Mouse (Mus musculus): Measurements from ENCODE around the gene Wiz.

Wiz gene

DNA sequence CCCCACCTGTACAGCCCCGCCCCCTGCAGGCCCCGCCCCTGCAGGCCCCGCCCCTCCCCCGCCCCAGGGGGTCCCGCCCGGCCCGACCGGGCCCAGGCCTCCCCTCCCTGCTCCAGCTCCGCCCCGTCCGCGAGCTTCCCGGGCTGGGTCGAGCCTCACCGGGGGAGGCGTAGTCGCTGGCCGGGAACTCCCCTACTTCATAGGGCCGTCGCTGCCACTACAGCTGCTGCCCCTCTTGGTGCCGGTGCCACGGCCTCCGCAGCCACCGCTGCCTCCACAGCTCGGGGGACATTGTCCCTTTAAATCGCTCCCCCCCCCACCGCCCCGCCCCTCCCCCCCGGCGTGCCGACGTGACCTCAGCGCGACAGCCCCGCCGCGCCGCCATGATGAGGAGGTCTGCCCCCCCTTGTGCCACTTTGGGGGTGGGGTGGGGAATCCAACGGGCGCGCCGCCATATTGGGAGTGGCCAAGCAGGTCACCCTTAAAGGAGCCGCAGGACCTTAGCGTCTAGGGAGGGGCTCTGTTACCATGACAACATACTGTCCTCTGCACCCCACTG lies at the start of gene Wiz:
TSS of gene Wiz (minus strand) at position 339 of the 559 bp plus-strand sequence.
- peak; percentile 78 for ATAC-seq (ENCODE audit: low TSS enrichment)

DNA sequence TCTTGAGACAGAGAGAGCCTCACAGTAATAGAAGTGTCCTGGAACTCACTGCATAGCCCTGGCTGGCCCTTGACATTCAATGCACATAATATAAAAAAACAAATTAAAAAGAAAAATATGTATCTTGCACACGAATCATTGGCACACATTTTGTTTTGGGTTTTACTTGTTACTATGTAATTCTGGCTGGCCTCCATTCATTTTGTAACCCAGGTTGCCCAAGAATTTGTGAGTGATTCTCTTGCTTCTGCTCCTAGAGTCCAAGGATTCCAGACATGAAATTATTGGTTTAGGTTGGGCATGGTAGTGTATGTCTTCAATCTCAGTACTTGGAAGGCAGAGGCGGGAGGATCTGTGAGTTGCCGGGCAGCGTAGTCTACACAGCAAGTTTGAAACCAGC lies 47.9 kb upstream of the Wiz start:
- no peak for ATAC-seq (ENCODE audit: low TSS enrichment)

DNA sequence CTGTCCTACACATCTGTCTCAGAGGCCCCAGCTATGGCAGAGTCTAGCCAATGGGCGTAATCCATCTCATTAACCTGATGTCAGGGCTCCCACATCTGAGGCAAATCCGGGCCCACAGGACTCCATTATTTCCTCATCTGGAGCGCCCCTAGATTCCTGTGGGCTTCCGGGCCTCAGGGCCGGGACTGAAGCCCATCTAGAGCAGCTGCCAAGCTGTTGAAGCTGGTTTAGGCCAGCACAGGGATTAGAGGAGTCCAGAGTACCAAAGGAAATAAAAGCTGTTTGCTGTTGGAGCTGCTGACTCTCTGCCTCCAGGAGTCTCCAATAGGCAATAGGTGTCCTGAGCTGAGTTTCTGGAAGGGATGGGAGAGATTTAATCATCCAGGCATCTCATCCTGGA lies 45.9 kb upstream of the Wiz start:
- ATAC-seq (ENCODE audit: low TSS enrichment), result no peak

DNA sequence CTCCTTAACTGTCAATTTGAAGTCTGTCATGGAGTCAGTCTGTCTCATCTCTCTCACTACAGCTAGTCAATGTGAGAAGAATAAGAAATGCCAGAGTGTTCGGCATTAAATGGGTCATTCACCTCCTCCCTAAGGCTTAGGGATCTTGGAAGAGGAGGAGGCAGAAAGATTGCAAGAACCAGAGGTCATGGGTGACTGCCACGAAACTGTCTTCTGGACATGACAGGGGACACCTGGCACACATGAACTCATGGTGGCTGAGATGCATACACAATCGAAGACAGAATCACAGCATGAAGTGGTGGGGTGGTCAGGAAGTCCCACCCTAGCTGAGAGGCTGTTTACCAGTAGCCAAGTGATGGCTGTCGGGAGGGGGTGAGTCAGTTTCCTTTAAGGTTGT lies 45.1 kb upstream of the Wiz start:
- ATAC-seq (ENCODE audit: low TSS enrichment), result no peak

DNA sequence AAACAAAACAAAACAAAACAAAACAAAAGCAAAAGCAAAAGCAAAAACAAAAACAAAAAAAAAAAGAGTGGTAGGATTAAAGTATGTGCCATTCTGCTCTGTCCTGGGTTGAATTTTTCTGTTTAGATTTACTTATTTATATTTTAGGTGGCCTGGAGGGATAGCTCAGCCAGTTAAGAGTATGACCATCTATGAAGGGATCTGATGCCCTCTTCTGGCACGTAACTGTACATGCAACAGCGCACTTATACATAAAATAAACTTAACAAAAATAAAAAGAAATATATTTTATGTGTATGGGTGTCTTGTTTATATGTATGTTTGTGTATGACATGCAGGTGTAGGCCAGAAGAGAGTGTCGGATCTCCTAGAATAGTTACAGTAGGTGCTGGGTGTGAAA lies 42.7 kb upstream of the Wiz start:
- ATAC-seq (ENCODE audit: low TSS enrichment), result no peak

DNA sequence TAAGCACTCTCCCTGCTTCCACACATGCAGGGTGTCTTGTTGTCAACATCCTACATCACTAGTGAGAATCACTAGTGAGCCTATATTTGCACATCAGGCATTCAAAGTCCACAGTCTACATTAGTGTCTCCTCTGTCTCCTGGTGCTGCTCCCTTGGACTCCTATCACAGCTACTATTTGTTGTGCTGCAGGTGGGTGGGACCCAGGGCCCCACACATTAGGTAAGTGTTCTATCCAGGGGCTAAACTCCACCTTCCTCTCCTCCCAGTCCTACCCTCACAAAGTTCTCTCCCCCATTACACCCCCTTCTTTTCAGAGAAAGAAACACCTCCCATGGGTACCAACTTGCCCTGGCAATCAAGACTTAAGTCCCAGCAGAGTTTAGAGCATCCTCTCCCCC lies 37.4 kb upstream of the Wiz start:
- no peak for ATAC-seq (ENCODE audit: low TSS enrichment)

- no peak for ATAC-seq (ENCODE audit: low TSS enrichment)
Observed at GRCm38 (mm10) chr17:32424034-32424433, 34.8 kb upstream of the Wiz start, which contains the start of gene Pglyrp2. TSS of gene Pglyrp2 (minus strand) at chr17:32424167.

GRCm38 (mm10) chr17:32420781-32421180 lies 31.5 kb upstream of the Wiz start:
- no peak for ATAC-seq (ENCODE audit: low TSS enrichment)

DNA sequence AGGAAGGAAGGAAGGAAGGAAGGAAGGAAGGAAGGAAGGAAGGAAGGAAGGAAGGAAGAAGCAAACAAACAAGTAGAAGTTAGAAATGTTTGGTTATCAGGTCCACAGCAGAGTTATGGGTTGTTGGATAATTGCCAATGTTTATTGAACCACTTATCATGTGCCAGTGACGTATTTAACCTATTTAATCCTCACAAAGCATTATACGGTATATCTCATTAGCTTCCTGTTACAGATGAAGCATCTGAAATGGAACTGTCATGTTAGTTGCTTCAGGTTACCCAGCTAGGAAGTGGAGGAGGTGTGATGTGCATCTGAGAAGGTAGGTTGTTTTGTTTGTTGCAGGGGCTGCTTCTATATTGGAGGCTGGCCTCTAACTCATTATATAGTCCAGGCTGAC lies 30.8 kb upstream of the Wiz start:
- ATAC-seq (ENCODE audit: low TSS enrichment), result no peak

GRCm38 (mm10) chr17:32416771-32417170 lies 27.5 kb upstream of the Wiz start:
- no peak for ATAC-seq (ENCODE audit: low TSS enrichment)

GRCm38 (mm10) chr17:32415417-32416020 lies 26.3 kb upstream of the Wiz start:
- ATAC-seq (ENCODE audit: low TSS enrichment), result no peak

DNA sequence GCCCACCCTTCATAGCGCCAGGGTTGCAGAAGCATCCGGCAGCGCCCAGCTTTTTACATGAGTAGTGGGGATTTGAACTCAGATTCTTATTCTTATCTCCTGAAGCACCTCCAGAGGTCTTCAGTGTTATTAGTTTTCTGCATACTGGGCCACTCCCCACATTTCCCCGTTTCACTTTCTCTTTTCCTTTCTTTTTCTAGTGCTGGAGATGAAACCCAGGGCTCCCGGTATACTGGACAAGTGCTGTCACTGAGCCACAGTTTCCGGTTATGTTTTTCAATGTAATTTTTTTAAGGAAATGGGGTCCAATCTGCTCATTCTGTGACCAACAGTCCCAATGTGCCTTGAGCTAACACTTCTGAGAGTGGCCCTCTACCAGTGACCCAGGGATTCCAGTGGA lies 22.7 kb upstream of the Wiz start:
- ATAC-seq (ENCODE audit: low TSS enrichment), result no peak

- no peak for ATAC-seq (ENCODE audit: low TSS enrichment)
Observed at GRCm38 (mm10) chr17:32403417-32403816, 14.2 kb upstream of the Wiz start, which contains the start of gene Rasal3. TSS of gene Rasal3 (minus strand) at chr17:32403583.

DNA sequence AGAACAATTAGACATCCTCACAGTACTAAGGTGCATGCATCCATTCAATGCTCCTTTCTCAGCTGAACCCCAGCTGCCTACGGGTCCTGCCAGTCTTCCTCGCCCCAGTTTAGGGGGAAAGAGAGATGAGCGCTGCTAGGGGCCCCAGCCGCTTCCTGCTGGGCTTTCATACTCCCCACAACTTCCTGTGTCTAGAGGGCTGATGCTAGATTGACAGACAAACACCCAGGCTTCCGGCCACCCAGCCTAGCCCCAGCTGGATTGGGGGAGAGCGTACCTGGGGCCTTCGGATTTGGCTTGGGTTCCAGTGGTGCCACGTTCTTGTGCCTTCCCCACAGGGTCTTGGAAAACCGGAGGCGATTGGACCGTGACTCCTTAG lies 13.5 kb upstream of the Wiz start:
- no peak for ATAC-seq (ENCODE audit: low TSS enrichment)

DNA sequence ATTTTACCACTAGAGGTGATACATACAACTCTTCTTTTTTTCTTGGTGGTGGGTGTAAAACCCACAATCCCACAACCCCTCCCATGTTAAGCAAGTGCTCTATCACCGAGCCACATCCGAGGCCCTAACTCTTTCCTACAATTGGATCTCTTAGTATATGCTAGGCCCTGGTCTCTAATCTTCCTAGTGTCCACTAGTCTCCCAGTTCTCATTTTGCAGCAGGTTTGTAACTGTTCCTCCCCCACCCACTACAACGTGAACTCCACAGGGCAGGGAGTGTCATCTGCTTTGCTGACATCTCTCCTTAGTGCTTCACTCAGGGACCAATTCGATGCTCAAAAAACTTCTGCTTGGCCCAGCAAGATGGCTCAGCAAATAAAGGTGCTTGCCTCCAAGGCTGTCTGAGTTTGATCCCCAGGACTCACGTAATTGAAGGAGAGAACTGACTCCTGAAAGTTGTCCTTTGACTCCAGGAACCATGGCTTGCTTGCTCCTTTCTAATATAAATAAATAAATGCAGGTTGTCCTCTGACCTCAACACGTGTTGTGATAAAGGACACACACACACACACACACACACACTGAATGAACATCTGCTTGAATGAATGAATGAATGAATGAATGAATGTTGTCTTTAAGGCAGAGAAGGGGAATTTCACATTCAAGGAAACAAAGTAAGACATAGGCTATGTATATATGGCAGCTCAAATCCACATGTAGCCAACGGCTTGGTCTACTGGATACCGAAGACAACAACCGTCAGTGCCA lies 13.0 kb upstream of the Wiz start:
- no peak for ATAC-seq (ENCODE audit: low TSS enrichment)

- ATAC-seq (ENCODE audit: low TSS enrichment), result no peak
Observed at GRCm38 (mm10) chr17:32396266-32396665, 7.0 kb upstream of the Wiz start.

DNA sequence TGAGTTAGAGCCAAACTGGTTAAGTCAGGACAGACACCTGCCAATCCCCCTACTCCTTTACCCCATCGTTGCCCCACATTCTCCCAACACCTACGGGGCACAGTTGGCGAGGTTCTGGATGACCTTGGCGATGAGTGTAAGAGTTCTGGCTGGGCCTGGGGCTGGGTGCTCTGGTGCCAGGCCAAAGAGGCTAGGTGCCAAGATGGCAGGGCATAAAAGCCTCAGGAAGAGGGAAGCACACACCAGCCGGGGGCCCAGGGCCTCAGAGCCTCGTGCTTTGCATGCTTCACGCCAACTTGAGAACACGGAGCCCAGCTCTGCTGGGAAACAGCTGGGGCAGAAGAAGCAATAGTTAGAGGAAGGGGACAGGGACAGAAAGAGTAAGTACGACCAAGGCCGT lies 4.7 kb upstream of the Wiz start:
- ATAC-seq (ENCODE audit: low TSS enrichment), result no peak

DNA sequence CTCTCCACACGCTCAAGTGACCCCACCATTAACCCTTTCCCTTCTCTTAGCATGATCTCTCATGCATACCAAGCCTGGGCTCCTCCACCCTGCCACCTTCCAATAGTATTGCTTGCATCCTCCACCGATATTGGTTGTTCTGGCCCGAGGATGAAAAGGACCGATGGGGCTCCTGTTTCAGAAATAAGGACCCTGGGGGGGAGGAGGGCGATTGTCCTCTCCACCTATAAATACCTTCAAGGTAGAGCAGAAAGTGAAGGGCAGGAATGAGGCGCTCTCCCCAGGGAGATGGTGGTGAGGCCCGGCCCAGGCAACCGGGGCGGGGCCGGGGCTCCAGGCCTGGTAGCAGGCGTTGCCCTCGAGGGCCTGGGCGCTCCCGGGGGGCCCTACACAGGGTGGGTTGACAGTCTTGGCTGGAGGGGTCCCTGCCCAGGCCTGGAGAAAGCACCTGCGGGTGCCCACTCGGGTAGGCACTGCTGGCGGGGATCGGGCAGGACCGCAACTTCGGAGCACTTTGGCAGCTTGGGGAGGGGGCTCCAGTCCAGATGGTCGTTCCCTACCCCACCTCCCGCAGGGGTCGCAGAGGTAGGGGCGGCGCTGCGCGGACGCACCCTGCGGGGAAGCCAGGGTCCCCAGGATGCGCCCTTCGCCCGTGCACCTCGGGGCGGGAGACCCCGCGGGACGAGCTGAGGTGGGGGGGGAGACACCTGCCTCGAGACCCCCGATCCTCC lies 704 bp downstream of the Wiz start:
- peak; percentile 36; the same call in 1 of the 2 replicates for ATAC-seq (ENCODE audit: low TSS enrichment)

DNA sequence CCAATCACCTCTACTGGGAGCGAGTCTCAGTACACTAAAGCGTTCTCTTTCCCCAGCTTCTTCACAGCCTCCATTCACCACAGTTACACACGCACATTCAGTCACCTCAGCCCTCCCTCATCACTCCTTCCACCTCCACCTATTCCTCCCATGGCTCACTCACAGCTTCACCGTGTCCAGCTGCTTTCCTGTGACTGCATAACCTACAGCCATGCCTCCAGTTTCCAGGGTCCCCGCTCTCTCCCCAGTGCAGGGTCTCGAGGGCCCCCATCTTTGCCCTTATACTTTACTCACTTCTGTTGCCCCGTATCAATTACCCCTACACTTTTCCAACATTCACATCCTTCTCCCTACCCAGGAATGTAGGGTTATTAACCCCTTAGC lies 1.3 kb downstream of the Wiz start:
- ATAC-seq (ENCODE audit: low TSS enrichment), result no peak

DNA sequence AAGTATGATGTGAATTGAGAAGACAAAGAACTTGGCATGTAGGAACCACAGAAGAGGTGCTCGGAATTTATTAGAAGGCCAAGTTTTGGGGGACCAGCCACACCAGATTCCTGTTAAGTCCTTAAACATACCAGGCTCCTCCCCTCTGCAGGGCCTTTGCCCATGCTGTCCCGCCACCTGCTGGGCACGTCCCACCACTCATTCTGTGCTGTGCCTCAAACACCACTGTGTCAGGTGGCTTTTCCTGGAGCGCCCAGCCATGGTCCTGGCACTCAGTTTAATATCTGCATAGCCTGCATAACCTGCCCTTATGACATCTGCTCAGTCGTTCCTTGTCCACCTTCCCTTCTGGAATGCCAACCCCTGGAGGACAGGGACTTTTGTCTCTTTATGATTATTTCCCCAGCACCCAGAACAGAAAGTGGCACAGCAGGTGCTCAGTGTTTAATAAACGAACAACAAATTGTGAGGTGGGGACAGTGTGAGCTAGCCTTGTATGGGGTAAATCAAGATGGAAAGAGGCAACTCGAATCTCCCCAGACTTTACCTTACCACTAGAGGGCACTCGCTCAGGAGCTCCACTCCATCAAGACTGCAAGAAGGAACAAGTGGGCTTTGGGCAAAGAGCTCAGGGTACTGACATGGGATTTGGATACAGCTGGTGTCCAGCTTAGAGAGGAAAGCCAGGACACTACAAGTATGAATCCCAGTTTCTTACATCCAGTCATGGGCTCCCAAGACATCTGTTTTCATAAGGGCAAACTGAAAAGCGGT lies 2.4 kb downstream of the Wiz start:
- 0 out of 2 replicates have a peak, but pooled peaks have one; percentile 32 for ATAC-seq (ENCODE audit: low TSS enrichment)

GRCm38 (mm10) chr17:32383661-32384060 lies 5.6 kb downstream of the Wiz start:
- no peak for ATAC-seq (ENCODE audit: low TSS enrichment)

DNA sequence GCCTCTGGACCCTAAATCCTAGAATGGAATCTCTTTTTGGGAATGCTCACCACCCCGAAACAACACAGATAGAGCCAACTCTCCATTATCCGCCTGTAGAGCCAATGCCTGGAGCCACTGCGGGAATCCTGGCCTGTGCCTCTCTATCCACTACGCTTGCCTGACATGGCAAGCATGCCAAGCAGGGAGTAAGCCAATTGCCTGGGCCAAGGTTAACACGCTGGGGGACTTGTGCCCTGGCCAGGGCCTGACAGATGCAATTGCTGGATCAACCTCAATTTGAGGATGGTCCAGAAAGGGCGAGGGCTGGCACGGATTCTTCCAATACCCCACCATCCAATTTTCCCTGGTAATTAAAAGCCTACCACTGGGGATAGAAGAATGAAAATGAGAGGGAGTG lies 6.7 kb downstream of the Wiz start:
- ATAC-seq (ENCODE audit: low TSS enrichment), result no peak
